Mouse (Mus musculus) c-Kit-positive CD71-positive TER-119-negative erythroid progenitor cells, embryonic 14.5 days (primary cell): ENCODE measurements at regions not wholly inside any gene's neighbourhood (a gene's known extent, or its start where the extent isn't known, plus 50 kb on each side); places are given as distances from the start of the nearest gene placed in this dataset.

ENCODE experiments used
- DNase-seq: peaks from one replicate; pipeline ENCODE4 v3.0.0-alpha.2; 2013; ENCODE audit warnings: low read depth

- DNase-seq = no peak
Observed at GRCm38 (mm10) chr8:34455376-34455775, 343.8 kb upstream of the Gm10131 start.

- DNase-seq = no peak
Observed at GRCm38 (mm10) chr8:34452811-34453210, 341.3 kb upstream of the Gm10131 start.

- DNase-seq = no peak
Observed at GRCm38 (mm10) chr8:34451211-34452000, 339.9 kb upstream of the Gm10131 start.

- DNase-seq = no peak
Observed at GRCm38 (mm10) chr8:34449391-34450044, 338.0 kb upstream of the Gm10131 start.

- DNase-seq = no peak
Observed at GRCm38 (mm10) chr8:34447880-34448830, 336.6 kb upstream of the Gm10131 start.

- no peak for DNase-seq
Observed at GRCm38 (mm10) chr8:34442688-34443087, 331.2 kb upstream of the Gm10131 start.

- DNase-seq = no peak
Observed at GRCm38 (mm10) chr8:34441756-34442155, 330.2 kb upstream of the Gm10131 start.

GRCm38 (mm10) chr8:34440771-34441170 lies 329.2 kb upstream of the Gm10131 start:
- DNase-seq = no peak

- no peak for DNase-seq
Observed at GRCm38 (mm10) chr8:34438771-34439170, 327.2 kb upstream of the Gm10131 start.

- DNase-seq = no peak
Observed at GRCm38 (mm10) chr8:34431985-34432384, 320.4 kb upstream of the Gm10131 start.

- DNase-seq = no peak
Observed at GRCm38 (mm10) chr8:34429231-34429630, 317.7 kb upstream of the Gm10131 start.

- no peak for DNase-seq
Observed at GRCm38 (mm10) chr8:34401571-34401970, 290.0 kb upstream of the Gm10131 start.

GRCm38 (mm10) chr8:34398914-34399813 lies 287.6 kb upstream of the Gm10131 start:
- no peak for DNase-seq

GRCm38 (mm10) chr8:34397583-34398411 lies 286.3 kb upstream of the Gm10131 start:
- no peak for DNase-seq

- no peak for DNase-seq
Observed at GRCm38 (mm10) chr8:34397225-34397582, 285.7 kb upstream of the Gm10131 start.

GRCm38 (mm10) chr8:34392981-34393828 lies 281.7 kb upstream of the Gm10131 start:
- no peak for DNase-seq

GRCm38 (mm10) chr8:34392208-34392980 lies 280.9 kb upstream of the Gm10131 start:
- DNase-seq = no peak

GRCm38 (mm10) chr8:34385806-34386439 lies 274.4 kb upstream of the Gm10131 start:
- no peak for DNase-seq
